8 mouse cellular contexts compared by ENCODE assay signal in the genomic region with DNA sequence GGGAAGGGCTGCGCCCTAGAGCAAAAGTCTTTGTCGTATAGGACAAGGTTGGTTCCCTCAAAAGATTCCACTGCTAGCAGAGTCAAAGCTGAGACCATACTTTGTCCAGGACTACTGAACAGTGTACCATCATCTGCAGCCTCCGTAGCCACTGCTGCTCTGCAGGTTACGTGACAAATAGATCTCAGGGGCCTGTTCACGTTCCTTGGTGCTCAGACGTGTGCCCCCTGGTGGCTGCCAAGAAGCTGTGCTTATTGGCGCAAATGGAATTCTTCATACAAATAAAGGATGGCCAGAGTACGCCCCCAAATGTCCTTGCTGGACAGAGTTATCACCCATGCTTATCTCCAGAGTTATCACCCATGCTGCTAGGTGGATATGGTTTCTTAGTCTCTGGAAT. TPM values are rescaled to one million over a fixed set of nuclear protein-coding genes. Genes with fewer than 3 reads are reported as not detected.
A peak's percentile ranks its signal among the peaks of the same experiment; 100 is the strongest.
DNase-seq lines count a peak whose midpoint lies in the region; ATAC-seq and TF ChIP-seq lines count a peak whose summit lies in the region.

No protein-coding gene starts in this region.

- H3K27me3 ChIP-seq in E14TG2a.4 (ENCODE audit: insufficient read depth, low read length), result no peaks in the 10 kb centered on the region
- H3K27me3 ChIP-seq in forebrain, embryonic 11.5 days (ENCODE audit: control insufficient read depth, insufficient read depth, low read length), result no peaks in the 10 kb centered on the region

- peak; percentile 57 to 74 for DNase-seq in adrenal gland, adult 18-20 months (ENCODE audit: low spot score in 2 of 2)
- no peak for DNase-seq in adrenal gland, adult 8-10 months
- peak; percentile 88 for DNase-seq in forebrain, embryonic 11.5 days (ENCODE audit: low spot score)
- DNase-seq in kidney, adult 9 months, result peak; percentile 61
- peak; percentile 71 for DNase-seq in lung, postnatal 14 days
- peak; percentile 67 to 72 for DNase-seq in right cerebral cortex, postnatal 10 days (ENCODE audit: low spot score in 2 of 2)

- H3K4me2 ChIP-seq in forebrain, embryonic 11.5 days (ENCODE audit: low read depth, low read length, severe bottlenecking), result no peak overlapping the region

- 27% methylated on average over 8 of the region's 8 CpGs for WGBS in forebrain, embryonic 11.5 days

- no peak overlapping the region for H3K27ac ChIP-seq in forebrain, embryonic 11.5 days (ENCODE audit: low read depth, low read length)

- peaks cover 57% of the 10 kb centered on the region for H3K4me1 ChIP-seq in E14TG2a.4 (replicated peaks; ENCODE audit: low read depth, low read length)
- H3K4me1 ChIP-seq in forebrain, embryonic 11.5 days (replicated peaks; ENCODE audit: control insufficient read depth, insufficient read depth, low read length), result no peaks in the 10 kb centered on the region

- TF ChIP-seq CTCF in E14TG2a.4 (conservative IDR thresholded peaks at IDR 0.05; ENCODE audit: low read length), result peak; percentile 79

- peak; percentile 43 for ATAC-seq in cerebellum, adult (ENCODE audit: insufficient number of reproducible peaks, low FRiP score, low TSS enrichment)
- ATAC-seq in forebrain, embryonic 11.5 days (replicated peaks; ENCODE audit: low FRiP score), result peak; percentile 42; the same call in 1 of the 2 replicates

- H3K9me3 ChIP-seq in E14TG2a.4 (ENCODE audit: low read length), result no peaks in the 10 kb centered on the region
- no peaks in the 10 kb centered on the region for H3K9me3 ChIP-seq in forebrain, embryonic 11.5 days (ENCODE audit: control insufficient read depth, low read length)

- H3K9ac ChIP-seq in forebrain, embryonic 11.5 days (ENCODE audit: low read length), result no peak overlapping the region

- H3K4me3 ChIP-seq in E14TG2a.4 (replicated peaks; ENCODE audit: low read length), result no peak overlapping the region
- H3K4me3 ChIP-seq in forebrain, embryonic 11.5 days (ENCODE audit: low read depth, low read length), result no peak overlapping the region

- H3K36me3 ChIP-seq in E14TG2a.4 (ENCODE audit: insufficient read depth, low read length), result peaks cover 15% of the 10 kb centered on the region
- H3K36me3 ChIP-seq in forebrain, embryonic 11.5 days (ENCODE audit: control insufficient read depth, insufficient read depth, low read length), result no peaks in the 10 kb centered on the region

RNA-seq across cellular contexts. Expression of a gene that starts 10.3 kb away (rescaled TPM):
- total RNA-seq in adrenal gland, adult 18-20 months (2021), result 10 to 100 TPM; 17.1 to 25.0 TPM
- 10 to 100 TPM; 32.5 to 43.7 (median 39.8) TPM for total RNA-seq in adrenal gland, adult 8-10 months (2022)
- 14.4 and 15.3 TPM in 2 replicates for polyA plus RNA-seq in forebrain, embryonic 11.5 days (2014; fragmentation: Nextera tagmentation; extraction: Ambion mirVana)

RNA-seq across cellular contexts. Expression of a gene that starts 43.4 kb away (rescaled TPM):
- total RNA-seq in adrenal gland, adult 18-20 months (2021), result 10 to 100 TPM; 41.2 to 69.3 TPM
- 100 to 1,000 TPM in 2 of 4 experiments, 10 to 100 TPM in 2; 40.6 to 123 (median 83.0) TPM for total RNA-seq in adrenal gland, adult 8-10 months (2022)
- 109 and 115 TPM in 2 replicates for polyA plus RNA-seq in forebrain, embryonic 11.5 days (2014; fragmentation: Nextera tagmentation; extraction: Ambion mirVana)
